Mouse (Mus musculus): ENCODE measurements around the gene A430033K04Rik.

The A430033K04Rik gene

GRCm38 (mm10) chr5:138622645-138623477 lies at the start of gene A430033K04Rik:
TSS of gene A430033K04Rik (plus strand) at chr5:138622859.
- peak; percentile 89 for DNase-seq

GRCm38 (mm10) chr5:138587396-138587795 lies 35.3 kb upstream of the A430033K04Rik start:
- no peak for DNase-seq

GRCm38 (mm10) chr5:138618353-138618752 lies 4.3 kb upstream of the A430033K04Rik start:
- DNase-seq = no peak

- DNase-seq = peak; percentile 92
Measured at GRCm38 (mm10) chr5:138619211-138620128, 3.2 kb upstream of the A430033K04Rik start, which contains the start of gene Zfp68. TSS of gene Zfp68 (minus strand) at chr5:138619761.

GRCm38 (mm10) chr5:138620836-138621235 lies 1.8 kb upstream of the A430033K04Rik start:
- DNase-seq = no peak

GRCm38 (mm10) chr5:138623478-138623875 lies 818 bp downstream of the A430033K04Rik start:
- DNase-seq = no peak

GRCm38 (mm10) chr5:138636486-138636885 lies 13.8 kb downstream of the A430033K04Rik start:
- no peak for DNase-seq

GRCm38 (mm10) chr5:138641081-138641480 lies 18.4 kb downstream of the A430033K04Rik start:
- DNase-seq = no peak

GRCm38 (mm10) chr5:138641761-138642160 lies 19.1 kb downstream of the A430033K04Rik start:
- DNase-seq = no peak

- DNase-seq = no peak
Measured at GRCm38 (mm10) chr5:138652911-138653310, 30.3 kb downstream of the A430033K04Rik start.

GRCm38 (mm10) chr5:138656477-138657156 lies 34.0 kb downstream of the A430033K04Rik start:
- peak; percentile 53 for DNase-seq

GRCm38 (mm10) chr5:138657407-138657806 lies 34.7 kb downstream of the A430033K04Rik start:
- no peak for DNase-seq

- DNase-seq = no peak
Measured at GRCm38 (mm10) chr5:138657854-138658253, 35.2 kb downstream of the A430033K04Rik start.

GRCm38 (mm10) chr5:138658922-138659321 lies 36.3 kb downstream of the A430033K04Rik start:
- DNase-seq = peak; percentile 30

- DNase-seq = no peak
Measured at GRCm38 (mm10) chr5:138683023-138683766, 60.5 kb downstream of the A430033K04Rik start.

- no peak for DNase-seq
Measured at GRCm38 (mm10) chr5:138683821-138684220, 61.2 kb downstream of the A430033K04Rik start.

- no peak for DNase-seq
Measured at GRCm38 (mm10) chr5:138687453-138687852, 64.8 kb downstream of the A430033K04Rik start.

- no peak for DNase-seq
Measured at GRCm38 (mm10) chr5:138689254-138689653, 66.6 kb downstream of the A430033K04Rik start.

GRCm38 (mm10) chr5:138692936-138693570 lies 70.4 kb downstream of the A430033K04Rik start:
- DNase-seq = no peak

- no peak for DNase-seq
Measured at GRCm38 (mm10) chr5:138694036-138694435, 71.4 kb downstream of the A430033K04Rik start.

- peak; percentile 36 for DNase-seq
Measured at GRCm38 (mm10) chr5:138694496-138695167, 72.0 kb downstream of the A430033K04Rik start.

All from right cerebral cortex, postnatal 14 days (tissue).